Mouse (Mus musculus): ENCODE results near the gene Farsb.

- TF ChIP-seq CTCF (conservative IDR thresholded peaks at IDR 0.05; ENCODE audit: low read length) (no peak), NANOG (IDR thresholded peaks at IDR 0.05; ENCODE audit: borderline replicate concordance, low read length) (no peak), POU5F1 (IDR thresholded peaks at IDR 0.05; ENCODE audit: borderline replicate concordance, low read length) (no peak)
Observed at GRCm38 (mm10) chr1:78507137-78507536, 18.4 kb upstream of the Farsb start.

Data from E14TG2a.4 (cell line).